Mouse (Mus musculus): Measurements from ENCODE around the gene Gpatch8.

DNA sequence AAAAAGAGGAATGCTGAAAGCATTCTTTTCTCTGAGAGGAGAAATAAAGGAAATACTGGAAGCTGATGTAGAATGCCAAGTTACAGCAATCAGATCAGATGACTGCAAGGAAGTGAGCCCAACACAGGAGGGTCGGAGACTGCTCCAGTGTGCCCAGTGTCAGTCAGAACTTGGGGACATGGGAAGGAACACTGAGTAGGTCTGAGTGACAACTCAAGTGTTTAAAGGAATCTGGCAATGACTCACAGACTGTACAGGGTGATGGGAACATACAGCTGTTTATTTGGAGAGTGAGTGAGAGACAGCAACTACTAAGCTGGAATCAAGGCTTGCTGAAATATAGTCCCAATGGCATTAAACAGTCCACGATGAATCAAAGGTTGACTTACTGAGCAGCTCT is 60.0 kb downstream of the Gpatch8 start:
- TF ChIP-seq MYC (IDR thresholded peaks at IDR 0.05; ENCODE audit: low read depth, low read length) (no peak), POLR2A (IDR thresholded peaks at IDR 0.05; ENCODE audit: control insufficient read depth in 1 of 2, insufficient read depth in 1 of 2, low read depth in 1 of 2, low read length in 2 of 2, poor library complexity in 1 of 2) (no peak), SIN3A (IDR thresholded peaks at IDR 0.05; ENCODE audit: low read length) (no peak), GATA1 (IDR thresholded peaks at IDR 0.05; ENCODE audit: low read depth, low read length) (no peak), CTCF (IDR thresholded peaks at IDR 0.05 in 2 of 3, conservative IDR thresholded peaks at IDR 0.05 in 1 of 3; ENCODE audit: control insufficient read depth in 1 of 3, insufficient read depth in 1 of 3, low read depth in 2 of 3, low read length in 3 of 3, poor library complexity in 1 of 3, severe bottlenecking in 1 of 3) (no peak), EP300 (IDR thresholded peaks at IDR 0.05; ENCODE audit: low read depth in 1 of 2, low read length in 2 of 2) (no peak), RCOR1 (IDR thresholded peaks at IDR 0.05; ENCODE audit: low read depth, low read length) (no peak), ZNF384 (IDR thresholded peaks at IDR 0.05; ENCODE audit: low read depth, low read length) (no peak), RAD21 (IDR thresholded peaks at IDR 0.05; ENCODE audit: low read depth, low read length) (no peak)
